Mouse (Mus musculus) thymus, adult 2 months (tissue): ENCODE measurements at regions not wholly inside any gene's neighbourhood (a gene's known extent, or its start where the extent isn't known, plus 50 kb on each side); places are given as distances from the start of the nearest gene placed in this dataset.

ENCODE experiments used
- CTCF ChIP-seq: fragments of 200-500 bp; IDR thresholded peaks from 2 replicates; pipeline ENCODE4 v1.5.1; 2012; ENCODE audit warnings: mild to moderate bottlenecking, control low read depth, low read length, moderate library complexity, borderline replicate concordance; ENCODE audit not compliant: control insufficient read depth, poor library complexity, insufficient read depth; ENCODE audit errors: extremely low read depth
- POLR2A ChIP-seq: fragments of 200-500 bp; IDR thresholded peaks from 2 replicates; pipeline ENCODE4 v1.6.1; 2012; ENCODE audit warnings: mild to moderate bottlenecking, low read length, control low read depth, moderate library complexity; ENCODE audit not compliant: control insufficient read depth, poor library complexity, insufficient read depth; ENCODE audit errors: extremely low read depth

DNA sequence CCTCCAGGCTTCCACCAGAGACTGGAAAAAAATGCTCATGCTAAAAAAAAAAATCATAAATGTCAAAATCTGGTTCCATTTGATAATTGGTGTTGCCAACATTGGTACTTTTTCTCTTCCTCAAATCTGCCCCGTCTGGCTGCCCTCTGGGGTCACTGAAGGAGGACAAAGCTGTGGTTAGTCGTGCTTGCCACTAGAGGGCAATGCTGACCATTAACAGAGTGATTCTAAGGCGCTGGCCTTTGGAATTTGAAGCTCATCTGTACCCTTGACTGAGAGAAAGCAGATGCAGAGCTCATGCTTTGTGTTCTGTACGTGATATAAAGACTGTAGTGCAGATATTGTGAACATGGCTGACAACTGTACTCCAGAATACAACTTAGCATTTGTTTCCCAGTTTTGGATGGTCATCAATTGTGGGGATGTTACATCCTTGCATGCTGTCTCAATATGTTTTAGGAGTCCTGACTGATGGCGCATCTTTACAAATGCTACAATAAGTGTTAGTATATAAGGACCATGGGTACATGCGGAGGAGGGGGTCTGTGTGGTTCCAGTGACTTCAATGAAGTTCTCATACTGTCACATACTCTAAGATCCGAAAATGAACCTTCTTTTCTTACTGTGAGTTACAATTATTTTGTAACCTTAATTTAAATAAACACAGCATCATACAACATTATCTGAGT, 109.0 kb upstream of the Dkk2 start:
- TF ChIP-seq CTCF (no peak), POLR2A (no peak)
